In the genomic region with DNA sequence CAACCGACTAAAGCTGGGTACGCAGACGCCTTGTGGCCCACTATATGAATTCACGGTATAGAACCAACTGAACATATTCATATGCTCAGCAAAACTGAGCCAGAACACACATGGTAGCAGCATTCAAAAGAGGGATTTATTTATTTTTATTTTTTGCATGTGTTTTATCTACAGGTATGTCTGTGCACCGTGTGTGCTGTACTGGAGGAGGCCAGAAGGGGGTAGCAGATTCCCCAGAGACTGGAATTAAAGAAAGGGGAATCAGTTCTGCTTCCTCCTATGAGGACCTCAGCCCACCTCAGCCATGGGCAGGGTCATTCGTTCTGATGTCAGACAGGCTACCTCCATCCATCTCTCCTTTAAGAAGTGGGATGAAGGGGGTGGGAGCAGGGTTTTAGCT, we compare ENCODE assay signal across 21 mouse cellular contexts.
DNase-seq lines count a peak whose midpoint lies in the region; ATAC-seq and TF ChIP-seq lines count a peak whose summit lies in the region.
"Had no signal": no experiment of that assay in that cellular context is flagged by ENCODE, and none has a peak within 500 bp of the region (broad histone marks: within the 10 kb centered on the region; RNA-seq: fewer than 3 reads in every experiment).

No protein-coding gene starts in this region.

- 90% methylated on average over 6 of the region's 6 CpGs for WGBS in forebrain, postnatal 0 days
- 94% methylated on average over 6 of the region's 6 CpGs for WGBS in forebrain, embryonic 10.5 days
- WGBS in midbrain, postnatal 0 days = 91% methylated on average over 6 of the region's 6 CpGs
- WGBS in midbrain, embryonic 16.5 days = 96% methylated on average over 6 of the region's 6 CpGs
- 77% methylated on average over 6 of the region's 6 CpGs for WGBS in stomach, postnatal 0 days
- 92% methylated on average over 6 of the region's 6 CpGs for WGBS in limb, embryonic 10.5 days

- H3K9ac ChIP-seq in forebrain, postnatal 0 days = no peak overlapping the region
- H3K9ac ChIP-seq in midbrain, postnatal 0 days (replicated peaks; ENCODE audit: low read length, poor library complexity, severe bottlenecking) = no peak overlapping the region
- H3K9ac ChIP-seq in midbrain, embryonic 16.5 days (ENCODE audit: low read depth, low read length) = no peak overlapping the region
- no peak overlapping the region for H3K9ac ChIP-seq in stomach, postnatal 0 days (ENCODE audit: low read length)
- H3K9ac ChIP-seq: embryonic facial prominence, embryonic 12.5 days; forebrain, embryonic 12.5 days; heart, embryonic 15.5 days; hindbrain, embryonic 13.5 days had no signal

- intact Hi-C loops in left cerebral cortex, adult 2 months (cut with DNase I) = no loop called here
- intact Hi-C loops in left cerebral cortex, postnatal 36 days (cut with DNase I) = no loop called here

- no peak for DNase-seq in forebrain, postnatal 0 days
- no peak for DNase-seq in forebrain, embryonic 10.5 days (ENCODE audit: extremely low spot score, low spot score)
- DNase-seq in left cerebral cortex, adult 2 months (ENCODE audit: extremely low spot score in 1 of 2, low spot score in 2 of 2) = no peak
- no peak for DNase-seq in left cerebral cortex, postnatal 36 days (ENCODE audit: low spot score in 2 of 2)
- no peak for DNase-seq in midbrain, postnatal 0 days (ENCODE audit: low spot score)
- DNase-seq in stomach, postnatal 0 days (ENCODE audit: low spot score) = no peak
- DNase-seq in limb, embryonic 10.5 days (ENCODE audit: low spot score) = no peak
- DNase-seq: adrenal gland, postnatal 10 days; cerebellum, adult 11-12 months; cerebellum, adult 9-10 months; cerebellum, postnatal 25 days; gastrocnemius, postnatal 14 days; heart, adult 2 months; heart, postnatal 14 days had no signal

- 0 out of 2 replicates have a peak, but pooled peaks cover 6% of the 10 kb centered on the region for H3K4me1 ChIP-seq in forebrain, postnatal 0 days (ENCODE audit: insufficient read depth)
- H3K4me1 ChIP-seq in forebrain, embryonic 10.5 days = peaks cover 32% of the 10 kb centered on the region
- H3K4me1 ChIP-seq in midbrain, postnatal 0 days (ENCODE audit: insufficient read depth, low read length) = no peaks in the 10 kb centered on the region
- peaks cover 25% of the 10 kb centered on the region for H3K4me1 ChIP-seq in midbrain, embryonic 16.5 days (ENCODE audit: control insufficient read depth, insufficient read depth, low read length)
- H3K4me1 ChIP-seq in stomach, postnatal 0 days (replicated peaks; ENCODE audit: control insufficient read depth, insufficient read depth) = no peaks in the 10 kb centered on the region
- peaks cover 34% of the 10 kb centered on the region for H3K4me1 ChIP-seq in limb, embryonic 10.5 days

- no peak overlapping the region for H3K27ac ChIP-seq in forebrain, postnatal 0 days (ENCODE audit: low read depth, low read length)
- H3K27ac ChIP-seq in forebrain, embryonic 10.5 days = no peak overlapping the region
- no peak overlapping the region for H3K27ac ChIP-seq in left cerebral cortex, adult 2 months
- H3K27ac ChIP-seq in midbrain, postnatal 0 days (ENCODE audit: low read depth, low read length) = no peak overlapping the region
- no peak overlapping the region for H3K27ac ChIP-seq in midbrain, embryonic 16.5 days (ENCODE audit: low read length)
- H3K27ac ChIP-seq in stomach, postnatal 0 days (replicated peaks) = no peak overlapping the region
- H3K27ac ChIP-seq in limb, embryonic 10.5 days = no peak overlapping the region
- H3K27ac ChIP-seq: embryonic facial prominence, embryonic 12.5 days; forebrain, embryonic 12.5 days; heart, adult 2 months; heart, embryonic 15.5 days; hindbrain, embryonic 13.5 days had no signal

- TF ChIP-seq EP300 in stomach, postnatal 0 days (optimal IDR thresholded peaks at IDR 0.05) = no peak

- H3K36me3 ChIP-seq in forebrain, postnatal 0 days (ENCODE audit: insufficient read depth) = no peaks in the 10 kb centered on the region
- peaks cover 50% of the 10 kb centered on the region for H3K36me3 ChIP-seq in forebrain, embryonic 10.5 days (replicated peaks)
- no peaks in the 10 kb centered on the region for H3K36me3 ChIP-seq in midbrain, postnatal 0 days (ENCODE audit: insufficient read depth, low read length)
- 0 out of 2 replicates have a peak, but pooled peaks cover 2% of the 10 kb centered on the region for H3K36me3 ChIP-seq in midbrain, embryonic 16.5 days (ENCODE audit: control insufficient read depth, insufficient read depth, low read length)
- peaks cover 3% of the 10 kb centered on the region; the same call in 1 of the 2 replicates for H3K36me3 ChIP-seq in stomach, postnatal 0 days (ENCODE audit: control insufficient read depth, insufficient read depth, low read length)
- H3K36me3 ChIP-seq in limb, embryonic 10.5 days = peaks cover 39% of the 10 kb centered on the region
- H3K36me3 ChIP-seq: heart, embryonic 15.5 days had no signal

- no peaks in the 10 kb centered on the region for H3K9me3 ChIP-seq in forebrain, postnatal 0 days (ENCODE audit: low read length)
- peaks cover 13% of the 10 kb centered on the region; the same call in 1 of the 2 replicates for H3K9me3 ChIP-seq in forebrain, embryonic 10.5 days
- no peaks in the 10 kb centered on the region for H3K9me3 ChIP-seq in midbrain, postnatal 0 days (ENCODE audit: low read length)
- no peaks in the 10 kb centered on the region for H3K9me3 ChIP-seq in midbrain, embryonic 16.5 days (replicated peaks; ENCODE audit: control insufficient read depth, low read length, poor library complexity, severe bottlenecking)
- no peaks in the 10 kb centered on the region for H3K9me3 ChIP-seq in stomach, postnatal 0 days (ENCODE audit: control insufficient read depth, low read length)
- no peaks in the 10 kb centered on the region for H3K9me3 ChIP-seq in limb, embryonic 10.5 days (replicated peaks)
- H3K9me3 ChIP-seq: embryonic facial prominence, embryonic 12.5 days; heart, embryonic 15.5 days; hindbrain, embryonic 13.5 days had no signal

- H3K4me3 ChIP-seq in forebrain, postnatal 0 days (ENCODE audit: low read depth, low read length) = no peak overlapping the region
- no peak overlapping the region for H3K4me3 ChIP-seq in forebrain, embryonic 10.5 days
- H3K4me3 ChIP-seq in left cerebral cortex, adult 2 months = no peak overlapping the region
- H3K4me3 ChIP-seq in midbrain, postnatal 0 days (ENCODE audit: low read depth, low read length) = no peak overlapping the region
- H3K4me3 ChIP-seq in midbrain, embryonic 16.5 days (ENCODE audit: low read depth, low read length) = no peak overlapping the region
- H3K4me3 ChIP-seq in stomach, postnatal 0 days (ENCODE audit: low read depth, low read length) = no peak overlapping the region
- H3K4me3 ChIP-seq in limb, embryonic 10.5 days = no peak overlapping the region
- H3K4me3 ChIP-seq: embryonic facial prominence, embryonic 12.5 days; forebrain, embryonic 12.5 days; heart, adult 2 months; heart, embryonic 15.5 days; hindbrain, embryonic 13.5 days had no signal

- no peak overlapping the region for H3K4me2 ChIP-seq in forebrain, postnatal 0 days (ENCODE audit: low read depth)
- no peak overlapping the region for H3K4me2 ChIP-seq in midbrain, postnatal 0 days (ENCODE audit: low read depth, low read length, poor library complexity, severe bottlenecking)
- H3K4me2 ChIP-seq in midbrain, embryonic 16.5 days (ENCODE audit: low read length) = no peak overlapping the region
- no peak overlapping the region for H3K4me2 ChIP-seq in stomach, postnatal 0 days (replicated peaks; ENCODE audit: low read depth)
- H3K4me2 ChIP-seq: embryonic facial prominence, embryonic 12.5 days; forebrain, embryonic 12.5 days; heart, embryonic 11.5 days; heart, embryonic 15.5 days; hindbrain, embryonic 13.5 days had no signal

- H3K27me3 ChIP-seq in forebrain, postnatal 0 days (ENCODE audit: insufficient read depth, low read length) = no peaks in the 10 kb centered on the region
- no peaks in the 10 kb centered on the region for H3K27me3 ChIP-seq in forebrain, embryonic 10.5 days (ENCODE audit: poor library complexity, severe bottlenecking)
- H3K27me3 ChIP-seq in midbrain, postnatal 0 days (ENCODE audit: insufficient read depth, low read length) = no peaks in the 10 kb centered on the region
- no peaks in the 10 kb centered on the region for H3K27me3 ChIP-seq in midbrain, embryonic 16.5 days (ENCODE audit: control insufficient read depth, insufficient read depth, low read depth, low read length)
- H3K27me3 ChIP-seq in stomach, postnatal 0 days (ENCODE audit: control insufficient read depth, insufficient read depth, low read length) = no peaks in the 10 kb centered on the region
- H3K27me3 ChIP-seq in limb, embryonic 10.5 days (ENCODE audit: low read depth, poor library complexity, severe bottlenecking) = no peaks in the 10 kb centered on the region
- H3K27me3 ChIP-seq: embryonic facial prominence, embryonic 12.5 days; forebrain, embryonic 12.5 days; heart, embryonic 15.5 days; hindbrain, embryonic 13.5 days had no signal

- ATAC-seq in forebrain, postnatal 0 days = no peak
- ATAC-seq in midbrain, postnatal 0 days (ENCODE audit: low FRiP score) = no peak
- ATAC-seq in midbrain, embryonic 16.5 days = no peak
- ATAC-seq in stomach, postnatal 0 days (ENCODE audit: low FRiP score, low TSS enrichment) = no peak
- ATAC-seq: forebrain, embryonic 16.5 days had no signal

- 0 out of 2 replicates have a peak, but pooled peaks have one; percentile 14 for TF ChIP-seq CTCF in forebrain, postnatal 0 days (IDR thresholded peaks at IDR 0.05; ENCODE audit: low read depth)
- TF ChIP-seq CTCF in left cerebral cortex, adult 2 months (IDR thresholded peaks at IDR 0.05) = peak; percentile 3
- peak; percentile 33 for TF ChIP-seq CTCF in midbrain, postnatal 0 days (IDR thresholded peaks at IDR 0.05)
- peak; percentile 31; the same call in 1 of the 2 replicates for TF ChIP-seq CTCF in stomach, postnatal 0 days (IDR thresholded peaks at IDR 0.05; ENCODE audit: low read depth)
